Mouse (Mus musculus) forebrain, embryonic 11.5 days (tissue): Measurements from ENCODE around the gene Hist1h2ad. TPM values are rescaled to one million over a fixed set of nuclear protein-coding genes. Genes with fewer than 3 reads are reported as not detected.
"Not testable (repeated sequence)": the region's sequence is repeated elsewhere in the genome, so short reads cannot be mapped to it uniquely, and the experiment has no call there.

Experiments
- ATAC-seq: fragments of 200-750 bp; cut with Nextera tagmentation; replicated peaks from 2 replicates; pipeline ENCODE4 v1.8.0; 2017; ENCODE audit warnings: moderate TSS enrichment; ENCODE audit not compliant: low FRiP score
- DNase-seq: peaks from one replicate; pipeline ENCODE4 v3.0.0-alpha.2; 2017; ENCODE audit warnings: low spot score
- H3K27ac ChIP-seq: fragments of 300-500 bp; sonication (generic); 2 replicates; pipeline ENCODE4 v1.5.1; 2014; ENCODE audit warnings: low read depth, low read length
- H3K27me3 ChIP-seq: fragments of 300-500 bp; sonication (generic); 2 replicates; pipeline ENCODE4 v1.6.1; 2014; ENCODE audit warnings: mild to moderate bottlenecking, low read length, mixed read lengths; ENCODE audit not compliant: control insufficient read depth, insufficient read depth
- H3K36me3 ChIP-seq: fragments of 300-500 bp; sonication (generic); 2 replicates; pipeline ENCODE4 v1.6.1; 2014; ENCODE audit warnings: mild to moderate bottlenecking, low read length, moderate library complexity, mixed read lengths; ENCODE audit not compliant: control insufficient read depth, insufficient read depth
- H3K4me1 ChIP-seq: fragments of 300-500 bp; sonication (generic); replicated peaks from 2 replicates; pipeline ENCODE4 v1.6.1; 2014; ENCODE audit warnings: low read length, mixed read lengths; ENCODE audit not compliant: control insufficient read depth, insufficient read depth
- H3K4me2 ChIP-seq: fragments of 300-500 bp; sonication (generic); 2 replicates; pipeline ENCODE4 v1.6.1; 2014; ENCODE audit warnings: low read depth, mild to moderate bottlenecking, low read length, moderate library complexity, mixed read lengths; ENCODE audit not compliant: severe bottlenecking
- H3K4me3 ChIP-seq: fragments of 300-500 bp; sonication (generic); 2 replicates; pipeline ENCODE4 v1.5.1; 2014; ENCODE audit warnings: low read depth, low read length
- H3K9ac ChIP-seq: fragments of 300-500 bp; sonication (generic); 2 replicates; pipeline ENCODE4 v1.6.1; 2014; ENCODE audit warnings: low read length
- H3K9me3 ChIP-seq: fragments of 300-500 bp; sonication (generic); 2 replicates; pipeline ENCODE4 v1.6.1; 2016; ENCODE audit warnings: low read length, mixed read lengths; ENCODE audit not compliant: control insufficient read depth
- WGBS: fragments of 180-500 bp; shearing (Covaris S2); extraction: QIAGEN DNeasy Blood & Tissue Kit; methylation state at CpG from one replicate; pipeline ENCODE4 v1.1.7; 2014; 5-methylcytosine and 5-hydroxymethylcytosine counted together
- polyA plus RNA-seq: library from polyadenylated mRNA; unstranded; fragments of >200 nt; fragmentation: Nextera tagmentation; extraction: Ambion mirVana; gene quantifications from 2 replicates; pipeline ENCODE4 v1.2.1, GENCODE M21; 2014

Gene Hist1h2ad
- 2.5 and 3.0 TPM in 2 replicates for polyA plus RNA-seq

- H3K9ac ChIP-seq = peak within 1 kb of the TSS; percentile 63
- under 1% methylated on average over 21 of the region's 42 CpGs for whole genome bisulfite sequencing
- DNase-seq (peak; percentile 91), ATAC-seq (peak; percentile 91)
- H3K36me3 ChIP-seq, H3K9me3 ChIP-seq, H3K4me1 ChIP-seq, H3K27me3 ChIP-seq: not testable (repeated sequence)
- H3K27ac ChIP-seq = peak within 1 kb of the TSS; percentile 96
- peak within 1 kb of the TSS; percentile 66 for H3K4me2 ChIP-seq
- H3K4me3 ChIP-seq = peak within 1 kb of the TSS; percentile 45
Measured at GRCm38 (mm10) chr13:23573898-23574524, at the start of gene Hist1h2ad, which contains the start of gene Hist1h2bf. Hist1h2ad (plus strand) TSS chr13:23574381. Hist1h2bf (minus strand) TSS chr13:23574196.

GRCm38 (mm10) chr13:23524654-23525053 is 49.5 kb upstream of the Hist1h2ad start:
- no peak overlapping the region for H3K4me2 ChIP-seq
- DNase-seq = peak; percentile 94
- H3K4me3 ChIP-seq = no peak overlapping the region
- H3K9ac ChIP-seq = no peak overlapping the region
- ATAC-seq = peak; percentile 48; the same call in 1 of the 2 replicates
- 6% methylated on average over 5 of the region's 5 CpGs for WGBS
- H3K27ac ChIP-seq = no peak overlapping the region
- H3K9me3 ChIP-seq = no peaks in the 10 kb centered on the region
- H3K36me3 ChIP-seq = no peaks in the 10 kb centered on the region
- 0 out of 2 replicates have a peak, but pooled peaks cover 2% of the 10 kb centered on the region for H3K4me1 ChIP-seq
- no peaks in the 10 kb centered on the region for H3K27me3 ChIP-seq

DNA sequence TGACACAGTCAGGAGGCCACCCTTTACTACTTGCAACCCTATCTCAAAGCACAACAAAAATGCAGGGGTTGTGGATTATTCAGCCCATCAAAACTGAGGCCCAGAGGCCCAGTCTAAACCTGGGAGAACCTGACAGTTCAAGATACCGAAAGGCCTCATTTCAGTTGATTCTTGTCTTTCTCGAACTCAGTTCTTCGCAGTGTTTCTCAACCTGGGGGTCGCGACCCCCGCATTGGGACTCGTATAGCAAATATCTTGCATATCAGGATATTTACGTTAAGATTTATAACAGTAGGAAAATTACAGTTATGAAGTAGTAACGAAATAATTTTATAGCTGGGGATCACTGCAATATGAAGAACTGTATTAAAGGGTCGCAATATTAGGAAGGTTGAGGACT is 48.3 kb upstream of the Hist1h2ad start:
- H3K9me3 ChIP-seq = no peaks in the 10 kb centered on the region
- no peaks in the 10 kb centered on the region for H3K36me3 ChIP-seq
- no peak overlapping the region for H3K27ac ChIP-seq
- 2% methylated on average over 10 of the region's 10 CpGs for WGBS
- no peaks in the 10 kb centered on the region for H3K27me3 ChIP-seq
- H3K4me2 ChIP-seq = peak overlapping the region; percentile 45
- ATAC-seq = no peak
- H3K9ac ChIP-seq = peak overlapping the region; percentile 37
- peak overlapping the region; percentile 31 for H3K4me3 ChIP-seq
- H3K4me1 ChIP-seq = 0 out of 2 replicates have a peak, but pooled peaks cover 2% of the 10 kb centered on the region
- peak; percentile 72 for DNase-seq

- Histone ChIP-seq H3K4me1 (0 out of 2 replicates have a peak, but pooled peaks cover 2% of the 10 kb centered on the region), H3K4me2 (peak overlapping the region; percentile 45), H3K27me3 (no peaks in the 10 kb centered on the region), H3K27ac (0 out of 2 replicates have a peak overlapping the region, but pooled peaks have one; percentile 25), H3K4me3 (peak overlapping the region; percentile 31), H3K9ac (peak overlapping the region; percentile 31; the same call in 1 of the 2 replicates), H3K36me3 (no peaks in the 10 kb centered on the region), H3K9me3 (no peaks in the 10 kb centered on the region)
- DNase-seq (peak; percentile 94), ATAC-seq (peak; percentile 47)
- WGBS = under 1% methylated on average over 17 of the region's 17 CpGs
Measured at GRCm38 (mm10) chr13:23526312-23526711, 47.9 kb upstream of the Hist1h2ad start.

GRCm38 (mm10) chr13:23529005-23529404 is 45.2 kb upstream of the Hist1h2ad start:
- Histone ChIP-seq H3K27ac (no peak overlapping the region), H3K27me3 (no peaks in the 10 kb centered on the region), H3K9ac (peak overlapping the region; percentile 8; the same call in 1 of the 2 replicates), H3K36me3 (no peaks in the 10 kb centered on the region), H3K4me1 (peaks cover 5% of the 10 kb centered on the region; the same call in 1 of the 2 replicates), H3K4me3 (no peak overlapping the region), H3K9me3 (no peaks in the 10 kb centered on the region), H3K4me2 (0 out of 2 replicates have a peak overlapping the region, but pooled peaks have one; percentile 18)
- DNase-seq (no peak), ATAC-seq (no peak)
- 88% methylated on average over 5 of the region's 5 CpGs for WGBS

DNA sequence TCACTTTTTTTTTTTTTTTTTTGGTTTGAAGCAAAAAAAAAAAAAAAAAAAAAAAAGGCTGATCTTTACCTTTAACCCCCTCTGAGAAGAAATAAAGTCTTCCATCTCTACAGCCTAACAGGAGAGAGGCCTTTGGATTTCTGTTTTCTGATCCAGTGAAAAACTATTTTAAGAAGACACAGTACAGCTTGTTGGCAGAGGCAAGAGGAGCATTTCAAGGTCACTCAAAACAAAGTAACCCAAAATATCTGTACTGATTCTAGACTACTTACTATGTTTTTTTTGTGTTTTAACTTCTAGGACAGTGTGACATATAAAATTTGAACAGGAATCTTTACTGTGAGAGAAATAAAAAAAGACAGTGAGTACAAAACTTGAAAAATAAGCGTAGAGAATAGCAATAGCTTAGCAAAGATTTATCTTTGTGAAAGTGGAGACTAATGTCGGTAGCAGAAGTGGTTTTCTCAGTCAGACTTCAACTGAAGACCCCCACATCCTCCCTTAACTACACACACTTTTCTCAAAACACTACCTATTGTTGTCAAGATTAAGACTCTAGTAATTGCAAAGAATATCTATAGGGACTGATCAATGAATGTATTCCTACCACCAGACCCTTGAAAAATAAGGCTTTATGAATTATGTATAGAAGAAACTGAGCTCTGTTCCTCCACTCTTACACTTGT is 44.6 kb upstream of the Hist1h2ad start:
- WGBS = 36% methylated on average over 2 of the region's 2 CpGs
- Histone ChIP-seq H3K4me2 (peak overlapping the region; percentile 52), H3K9me3 (no peaks in the 10 kb centered on the region), H3K9ac (peak overlapping the region; percentile 96), H3K4me1 (peaks cover 5% of the 10 kb centered on the region; the same call in 1 of the 2 replicates), H3K4me3 (peak overlapping the region; percentile 57), H3K27me3 (no peaks in the 10 kb centered on the region), H3K36me3 (no peaks in the 10 kb centered on the region), H3K27ac (peak overlapping the region; percentile 99)
- ATAC-seq (no peak), DNase-seq (no peak)

GRCm38 (mm10) chr13:23530181-23530900 is 43.8 kb upstream of the Hist1h2ad start:
- ATAC-seq (no peak), DNase-seq (peak; percentile 74)
- peak overlapping the region; percentile 96 for H3K9ac ChIP-seq
- peak overlapping the region; percentile 52 for H3K4me2 ChIP-seq
- peaks cover 3% of the 10 kb centered on the region; the same call in 1 of the 2 replicates for H3K4me1 ChIP-seq
- no peaks in the 10 kb centered on the region for H3K9me3 ChIP-seq
- WGBS = under 1% methylated on average over 20 of the region's 20 CpGs
- H3K4me3 ChIP-seq = peak overlapping the region; percentile 57
- H3K36me3 ChIP-seq = no peaks in the 10 kb centered on the region
- no peaks in the 10 kb centered on the region for H3K27me3 ChIP-seq
- peak overlapping the region; percentile 99 for H3K27ac ChIP-seq
